Mouse (Mus musculus) forebrain, embryonic 14.5 days (tissue): ENCODE results near the gene Trim12c. TPM values are rescaled to one million over a fixed set of nuclear protein-coding genes. Genes with fewer than 3 reads are reported as not detected.
"Not testable (repeated sequence)": the region's sequence is repeated elsewhere in the genome, so short reads cannot be mapped to it uniquely, and the experiment has no call there.

Source experiments
- ATAC-seq: fragments of 200-750 bp; cut with Nextera tagmentation; 2 replicates; pipeline ENCODE4 v1.8.0; 2017; ENCODE audit warnings: mild to moderate bottlenecking, moderate library complexity
- DNase-seq: peaks from one replicate; pipeline ENCODE4 v3.0.0-alpha.2; 2015; ENCODE audit warnings: low spot score
- H3K27ac ChIP-seq: fragments of 300-500 bp; sonication (generic); 2 replicates; pipeline ENCODE4 v1.5.1; 2014; ENCODE audit warnings: low read depth, mild to moderate bottlenecking, control low read depth, low read length, moderate library complexity
- H3K27me3 ChIP-seq: fragments of 300-500 bp; sonication (generic); replicated peaks from 2 replicates; pipeline ENCODE4 v1.6.1; 2014; ENCODE audit warnings: low read length, control low read depth, mixed read lengths; ENCODE audit not compliant: control insufficient read depth, insufficient read depth
- H3K36me3 ChIP-seq: fragments of 300-500 bp; sonication (generic); 2 replicates; pipeline ENCODE4 v1.6.1; 2014; ENCODE audit warnings: low read length, control low read depth; ENCODE audit not compliant: control insufficient read depth, insufficient read depth
- H3K4me1 ChIP-seq: fragments of 300-500 bp; sonication (generic); 2 replicates; pipeline ENCODE4 v1.6.1; 2014; ENCODE audit warnings: antibody characterized with exemption, low read length, control low read depth; ENCODE audit not compliant: control insufficient read depth, insufficient read depth
- H3K4me2 ChIP-seq: fragments of 300-500 bp; sonication (generic); 2 replicates; pipeline ENCODE4 v1.6.1; 2014; ENCODE audit warnings: mild to moderate bottlenecking, control low read depth, low read length
- H3K4me3 ChIP-seq: fragments of 300-500 bp; sonication (generic); 2 replicates; pipeline ENCODE4 v1.5.1; 2014; ENCODE audit warnings: low read depth, low read length, control low read depth
- H3K9ac ChIP-seq: fragments of 300-500 bp; sonication (generic); 2 replicates; pipeline ENCODE4 v1.6.1; 2014; ENCODE audit warnings: mild to moderate bottlenecking, low read length, control low read depth, moderate library complexity
- H3K9me3 ChIP-seq: fragments of 300-500 bp; sonication (generic); replicated peaks from 2 replicates; pipeline ENCODE4 v1.6.1; 2016; ENCODE audit warnings: low read length, control low read depth, mixed read lengths; ENCODE audit not compliant: control insufficient read depth
- WGBS: fragments of 180-500 bp; shearing (Covaris S2); extraction: QIAGEN DNeasy Blood & Tissue Kit; methylation state at CpG from one replicate; pipeline ENCODE4 v1.1.7; 2014; 5-methylcytosine and 5-hydroxymethylcytosine counted together
- polyA plus RNA-seq: library from polyadenylated mRNA; unstranded; fragments of >200 nt; fragmentation: Nextera tagmentation; extraction: Ambion mirVana; gene quantifications from 2 replicates; pipeline ENCODE4 v1.2.1, GENCODE M21; 2014

Trim12c gene
- polyA plus RNA-seq, 1 experiment from 2014 or later: 0.48 TPM

DNA sequence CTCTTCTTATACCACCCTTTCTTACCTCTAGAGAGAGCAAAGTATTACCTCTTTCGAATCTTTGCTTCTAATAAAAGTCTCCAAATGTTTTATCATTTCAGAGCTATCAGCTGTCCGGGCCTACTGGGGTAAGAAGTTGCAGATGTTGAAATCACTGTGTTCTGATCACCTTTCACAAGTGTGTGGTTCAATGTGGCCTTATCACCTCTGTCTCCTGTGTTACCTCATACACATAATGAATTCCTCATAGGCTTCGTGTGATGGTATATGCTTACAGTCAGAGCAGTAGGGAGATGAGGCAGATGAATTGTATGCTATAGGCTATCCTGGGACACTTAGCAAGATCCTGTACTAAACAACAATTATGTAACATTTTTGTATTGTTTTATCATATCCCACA lies 17.6 kb downstream of the Trim12c start:
- ATAC-seq, H3K9ac ChIP-seq, H3K4me3 ChIP-seq, H3K4me2 ChIP-seq, H3K27ac ChIP-seq, DNase-seq, H3K36me3 ChIP-seq, H3K27me3 ChIP-seq, H3K4me1 ChIP-seq, H3K9me3 ChIP-seq: not testable (repeated sequence)
- 94% methylated on average over 3 of the region's 3 CpGs for WGBS

DNA sequence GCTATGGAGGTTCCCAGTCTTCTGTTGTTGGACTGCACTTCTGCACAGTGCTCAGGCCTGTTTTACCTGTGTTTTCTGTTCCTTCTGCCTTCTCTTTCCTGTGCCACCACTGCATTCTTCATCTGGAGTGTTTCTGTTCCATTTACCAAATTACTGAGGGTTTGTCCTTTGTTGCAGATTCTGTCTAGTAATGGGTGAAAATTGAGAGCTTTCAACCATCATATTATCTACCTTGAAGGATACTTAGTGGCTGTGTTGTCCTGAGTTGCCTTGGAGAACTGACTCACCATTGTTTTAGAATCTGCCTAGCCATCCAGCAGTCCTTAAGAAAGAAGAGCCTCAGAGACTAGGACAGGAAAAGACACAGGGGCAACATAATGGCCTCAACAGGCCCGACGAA lies 24.0 kb downstream of the Trim12c start, which contains the start of gene Trim34b:
Gene Trim34b (plus strand): TSS at position 301 of the 400 bp plus-strand sequence.
- not testable (repeated sequence) for H3K9ac ChIP-seq, H3K4me3 ChIP-seq, H3K4me1 ChIP-seq, H3K27me3 ChIP-seq, H3K9me3 ChIP-seq, H3K36me3 ChIP-seq, H3K4me2 ChIP-seq, ATAC-seq, H3K27ac ChIP-seq, DNase-seq
- WGBS: 92% methylated on average over 2 of the region's 2 CpGs

DNA sequence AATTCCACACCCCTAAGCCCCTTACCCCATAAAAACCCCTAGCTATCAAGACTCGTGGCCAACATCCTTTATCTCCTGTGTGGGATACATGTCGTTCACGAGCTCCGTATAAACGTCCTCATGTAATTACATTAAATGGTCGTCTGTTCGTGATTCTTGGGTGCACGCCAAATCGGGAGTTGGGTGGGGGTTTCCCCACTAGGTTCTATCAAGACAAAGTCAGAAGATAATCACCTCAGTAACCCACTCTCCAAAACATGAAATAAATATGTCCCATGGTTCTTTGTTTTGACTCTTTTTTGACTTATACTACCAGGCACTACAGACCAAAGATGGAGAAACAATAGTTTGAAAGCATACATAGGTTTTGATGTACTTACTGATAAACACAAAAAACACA lies 31.1 kb downstream of the Trim12c start:
- Histone ChIP-seq H3K9ac (no peak overlapping the region), H3K4me1 (no peaks in the 10 kb centered on the region), H3K4me2 (no peak overlapping the region), H3K36me3 (no peaks in the 10 kb centered on the region), H3K9me3 (no peaks in the 10 kb centered on the region), H3K27me3 (no peaks in the 10 kb centered on the region), H3K4me3 (no peak overlapping the region), H3K27ac (no peak overlapping the region)
- 82% methylated on average over 9 of the region's 9 CpGs for WGBS
- ATAC-seq (no peak), DNase-seq (no peak)

DNA sequence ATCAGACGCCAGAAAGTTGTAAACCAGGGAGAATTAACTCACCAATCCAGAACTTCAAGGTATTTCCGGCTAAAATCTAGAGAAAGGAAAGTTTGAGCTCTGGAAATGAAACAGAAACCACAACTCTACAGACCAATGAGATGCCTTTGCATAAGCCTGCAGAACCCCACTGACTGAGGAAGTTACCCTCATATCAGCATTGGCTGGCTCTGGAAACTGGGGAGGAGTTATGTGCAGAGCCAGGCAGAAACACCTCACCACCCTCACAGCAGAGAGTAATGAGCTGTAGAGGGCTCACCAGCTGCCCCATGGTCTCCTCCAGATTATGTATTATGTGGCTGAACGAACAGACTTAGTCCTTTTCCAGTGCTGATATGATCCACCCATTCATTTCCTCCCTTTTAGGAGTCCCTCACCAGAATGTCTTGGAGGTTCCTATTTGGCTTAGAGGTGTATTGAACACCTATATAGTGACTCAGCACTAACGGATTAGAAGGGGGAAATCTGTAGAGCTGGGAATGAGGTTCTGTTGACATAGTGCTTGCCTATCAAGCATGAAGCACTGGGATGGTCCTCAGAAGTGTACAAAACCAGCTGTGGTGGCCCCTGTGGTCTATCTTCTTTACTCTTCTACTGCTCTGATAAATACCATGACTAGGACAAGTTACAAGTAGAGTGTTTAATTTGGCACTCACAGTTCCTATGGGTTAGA lies 37.6 kb downstream of the Trim12c start, which contains the start of gene Trim12a:
Gene Trim12a (minus strand): TSS at position 98 of the 712 bp plus-strand sequence.
- not testable (repeated sequence) for H3K9ac ChIP-seq, H3K4me1 ChIP-seq, H3K9me3 ChIP-seq, ATAC-seq, H3K27me3 ChIP-seq, H3K36me3 ChIP-seq, DNase-seq, H3K4me3 ChIP-seq, H3K27ac ChIP-seq
- 26% methylated on average over 4 of the region's 4 CpGs for WGBS
- peak within 1 kb of the TSS; percentile 6; the same call in 1 of the 2 replicates for H3K4me2 ChIP-seq

- 15% methylated on average over 15 of the region's 15 CpGs for WGBS
- no peaks in the 10 kb centered on the region for H3K4me1 ChIP-seq
- no peaks in the 10 kb centered on the region for H3K9me3 ChIP-seq
- ATAC-seq (no peak), DNase-seq (no peak)
- H3K27me3 ChIP-seq: no peaks in the 10 kb centered on the region
- H3K9ac ChIP-seq: no peak overlapping the region
- no peak overlapping the region for H3K27ac ChIP-seq
- H3K4me2 ChIP-seq: peak overlapping the region; percentile 6; the same call in 1 of the 2 replicates
- H3K4me3 ChIP-seq: no peak overlapping the region
- H3K36me3 ChIP-seq: no peaks in the 10 kb centered on the region
These were observed 38.3 kb downstream of the Trim12c start for GRCm38 (mm10) chr7:104314796-104315353.

GRCm38 (mm10) chr7:104291638-104292400 lies 61.3 kb downstream of the Trim12c start:
- Histone ChIP-seq H3K4me1 (no peaks in the 10 kb centered on the region), H3K9ac (no peak overlapping the region), H3K4me3 (no peak overlapping the region), H3K4me2 (no peak overlapping the region), H3K36me3 (no peaks in the 10 kb centered on the region), H3K27ac (no peak overlapping the region), H3K9me3 (no peaks in the 10 kb centered on the region), H3K27me3 (no peaks in the 10 kb centered on the region)
- ATAC-seq: no peak
- WGBS: 90% methylated on average over 5 of the region's 5 CpGs
- no peak for DNase-seq

- no peak overlapping the region for H3K27ac ChIP-seq
- ATAC-seq (no peak), DNase-seq (no peak)
- no peak overlapping the region for H3K4me3 ChIP-seq
- no peaks in the 10 kb centered on the region for H3K4me1 ChIP-seq
- H3K27me3 ChIP-seq: no peaks in the 10 kb centered on the region
- no peak overlapping the region for H3K4me2 ChIP-seq
- no peaks in the 10 kb centered on the region for H3K9me3 ChIP-seq
- H3K36me3 ChIP-seq: no peaks in the 10 kb centered on the region
- no peak overlapping the region for H3K9ac ChIP-seq
- WGBS: 87% methylated on average over 1 of the region's 1 CpGs
These were observed 62.5 kb downstream of the Trim12c start for GRCm38 (mm10) chr7:104290641-104291040.
